Mouse (Mus musculus) liver, embryonic 13.5 days (tissue): ENCODE measurements at regions not wholly inside any gene's neighbourhood (a gene's known extent, or its start where the extent isn't known, plus 50 kb on each side); places are given as distances from the start of the nearest gene placed in this dataset.
"Not testable (repeated sequence)": the region's sequence is repeated elsewhere in the genome, so short reads cannot be mapped to it uniquely, and the experiment has no call there.

Experiments
- ATAC-seq: fragments of 200-750 bp; cut with Nextera tagmentation; 2 replicates; pipeline ENCODE4 v1.8.0; 2017; ENCODE audit warnings: low read depth, mild to moderate bottlenecking, moderate number of reproducible peaks, moderate library complexity
- DNase-seq: peaks from one replicate; pipeline ENCODE4 v3.0.0; 2022
- H3K27ac ChIP-seq: fragments of 300-500 bp; sonication (generic); 2 replicates; pipeline ENCODE4 v1.5.1; 2015; ENCODE audit warnings: moderate library complexity, mild to moderate bottlenecking, inconsistent platforms
- H3K27me3 ChIP-seq: fragments of 300-500 bp; sonication (generic); 2 replicates; pipeline ENCODE4 v1.6.1; 2015; ENCODE audit warnings: mild to moderate bottlenecking, inconsistent platforms
- H3K36me3 ChIP-seq: fragments of 300-500 bp; sonication (generic); 2 replicates; pipeline ENCODE4 v1.6.1; 2015; ENCODE audit warnings: mild to moderate bottlenecking, inconsistent platforms
- H3K4me1 ChIP-seq: fragments of 300-500 bp; sonication (generic); replicated peaks from 2 replicates; pipeline ENCODE4 v1.6.1; 2015; ENCODE audit warnings: inconsistent platforms
- H3K4me2 ChIP-seq: fragments of 300-500 bp; sonication (generic); 2 replicates; pipeline ENCODE4 v1.6.1; 2015; ENCODE audit warnings: inconsistent platforms, mild to moderate bottlenecking, moderate library complexity
- H3K4me3 ChIP-seq: fragments of 300-500 bp; sonication (generic); replicated peaks from 2 replicates; pipeline ENCODE4 v1.5.1; 2015; ENCODE audit warnings: mild to moderate bottlenecking, inconsistent platforms
- H3K9ac ChIP-seq: fragments of 300-500 bp; sonication (generic); 2 replicates; pipeline ENCODE4 v1.6.1; 2015; ENCODE audit warnings: mild to moderate bottlenecking, inconsistent platforms
- H3K9me3 ChIP-seq: fragments of 300-500 bp; sonication (generic); replicated peaks from 2 replicates; pipeline ENCODE4 v1.6.1; 2016; ENCODE audit warnings: inconsistent platforms
- WGBS: fragments of 180-500 bp; shearing (Covaris S2); methylation state at CpG from one replicate; pipeline ENCODE4 v1.1.7; 2015; ENCODE audit not compliant: insufficient replicate concordance; 5-methylcytosine and 5-hydroxymethylcytosine counted together

GRCm38 (mm10) chr9:41413791-41414190 is 252.3 kb upstream of the Ubash3b start:
- DNase-seq (no peak), ATAC-seq (no peak)
- 55% methylated on average over 3 of the region's 3 CpGs for WGBS
- Histone ChIP-seq H3K27ac (no peak overlapping the region), H3K4me1 (no peaks in the 10 kb centered on the region), H3K36me3 (no peaks in the 10 kb centered on the region), H3K4me3 (no peak overlapping the region), H3K27me3 (no peaks in the 10 kb centered on the region), H3K4me2 (no peak overlapping the region), H3K9ac (no peak overlapping the region), H3K9me3 (no peaks in the 10 kb centered on the region)

- DNase-seq, ATAC-seq, H3K4me2 ChIP-seq, H3K9me3 ChIP-seq, H3K27ac ChIP-seq, H3K27me3 ChIP-seq, H3K9ac ChIP-seq, H3K4me3 ChIP-seq, H3K36me3 ChIP-seq, H3K4me1 ChIP-seq: not testable (repeated sequence)
These were observed 251.6 kb upstream of the Ubash3b start for GRCm38 (mm10) chr9:41413091-41413490.

- 39% methylated on average over 5 of the region's 5 CpGs for WGBS
- no peaks in the 10 kb centered on the region for H3K4me1 ChIP-seq
- DNase-seq = no peak
These were observed 250.8 kb upstream of the Ubash3b start for GRCm38 (mm10) chr9:41412174-41412757.

GRCm38 (mm10) chr9:41408301-41408700 is 246.8 kb upstream of the Ubash3b start:
- no peak for ATAC-seq
- H3K27ac ChIP-seq = no peak overlapping the region
- no peak overlapping the region for H3K4me3 ChIP-seq
- no peaks in the 10 kb centered on the region for H3K9me3 ChIP-seq
- no peaks in the 10 kb centered on the region for H3K27me3 ChIP-seq
- H3K4me2 ChIP-seq = no peak overlapping the region
- H3K9ac ChIP-seq = no peak overlapping the region
- 23% methylated on average over 2 of the region's 2 CpGs for WGBS
- H3K36me3 ChIP-seq = no peaks in the 10 kb centered on the region
- H3K4me1 ChIP-seq = no peaks in the 10 kb centered on the region
- no peak for DNase-seq

More at GRCm38 (mm10) chr9:41412174-41412757, 250.8 kb upstream of the Ubash3b start:
- no peaks in the 10 kb centered on the region for H3K27me3 ChIP-seq
- H3K36me3 ChIP-seq = no peaks in the 10 kb centered on the region
- no peak overlapping the region for H3K4me2 ChIP-seq
- no peak overlapping the region for H3K4me3 ChIP-seq
- H3K27ac ChIP-seq = no peak overlapping the region
- no peak overlapping the region for H3K9ac ChIP-seq
- ATAC-seq = no peak
- no peaks in the 10 kb centered on the region for H3K9me3 ChIP-seq

GRCm38 (mm10) chr9:41407078-41407477 is 245.6 kb upstream of the Ubash3b start:
- Histone ChIP-seq H3K4me1 (no peaks in the 10 kb centered on the region), H3K27me3 (no peaks in the 10 kb centered on the region), H3K36me3 (no peaks in the 10 kb centered on the region), H3K4me3 (no peak overlapping the region), H3K4me2 (no peak overlapping the region), H3K9ac (no peak overlapping the region), H3K9me3 (no peaks in the 10 kb centered on the region), H3K27ac (no peak overlapping the region)
- 40% methylated on average over 2 of the region's 2 CpGs for WGBS
- DNase-seq = no peak
- no peak for ATAC-seq

GRCm38 (mm10) chr9:41402942-41403341 is 241.4 kb upstream of the Ubash3b start:
- no peak overlapping the region for H3K4me2 ChIP-seq
- H3K27me3 ChIP-seq = no peaks in the 10 kb centered on the region
- DNase-seq (no peak), ATAC-seq (no peak)
- no peak overlapping the region for H3K27ac ChIP-seq
- H3K4me1 ChIP-seq = no peaks in the 10 kb centered on the region
- H3K9ac ChIP-seq = no peak overlapping the region
- no peaks in the 10 kb centered on the region for H3K36me3 ChIP-seq
- no peaks in the 10 kb centered on the region for H3K9me3 ChIP-seq
- no peak overlapping the region for H3K4me3 ChIP-seq
- 65% methylated on average over 3 of the region's 3 CpGs for WGBS

- DNase-seq (no peak), ATAC-seq (no peak)
- H3K27me3 ChIP-seq = no peaks in the 10 kb centered on the region
- H3K9ac ChIP-seq = no peak overlapping the region
- no peaks in the 10 kb centered on the region for H3K36me3 ChIP-seq
- WGBS = 73% methylated on average over 6 of the region's 6 CpGs
- H3K27ac ChIP-seq = no peak overlapping the region
- H3K9me3 ChIP-seq = no peaks in the 10 kb centered on the region
- H3K4me1 ChIP-seq = no peaks in the 10 kb centered on the region
- H3K4me2 ChIP-seq = no peak overlapping the region
- no peak overlapping the region for H3K4me3 ChIP-seq
These were observed 239.5 kb upstream of the Ubash3b start for GRCm38 (mm10) chr9:41400950-41401349.

- H3K9me3 ChIP-seq = no peaks in the 10 kb centered on the region
- H3K27me3 ChIP-seq = no peaks in the 10 kb centered on the region
- H3K4me1 ChIP-seq = no peaks in the 10 kb centered on the region
- H3K4me3 ChIP-seq = no peak overlapping the region
- H3K27ac ChIP-seq = no peak overlapping the region
- no peak for ATAC-seq
- no peak overlapping the region for H3K4me2 ChIP-seq
- H3K36me3 ChIP-seq = no peaks in the 10 kb centered on the region
- no peak overlapping the region for H3K9ac ChIP-seq
- 49% methylated on average over 4 of the region's 4 CpGs for WGBS
- DNase-seq = no peak
These were observed 234.0 kb upstream of the Ubash3b start for GRCm38 (mm10) chr9:41395471-41395870.

GRCm38 (mm10) chr9:41391591-41392320 is 230.3 kb upstream of the Ubash3b start:
- ATAC-seq (no peak), DNase-seq (no peak)
- H3K4me1 ChIP-seq = no peaks in the 10 kb centered on the region
- H3K36me3 ChIP-seq = no peaks in the 10 kb centered on the region
- H3K27me3 ChIP-seq = no peaks in the 10 kb centered on the region
- H3K9ac ChIP-seq = no peak overlapping the region
- WGBS = 47% methylated on average over 6 of the region's 6 CpGs
- H3K4me3 ChIP-seq = no peak overlapping the region
- H3K4me2 ChIP-seq = no peak overlapping the region
- no peak overlapping the region for H3K27ac ChIP-seq
- H3K9me3 ChIP-seq = no peaks in the 10 kb centered on the region

- ATAC-seq (no peak), DNase-seq (no peak)
- Histone ChIP-seq H3K9ac (no peak overlapping the region), H3K9me3 (no peaks in the 10 kb centered on the region), H3K4me1 (no peaks in the 10 kb centered on the region), H3K36me3 (no peaks in the 10 kb centered on the region), H3K4me3 (no peak overlapping the region), H3K27ac (no peak overlapping the region), H3K27me3 (peaks cover 5% of the 10 kb centered on the region; the same call in 1 of the 2 replicates), H3K4me2 (no peak overlapping the region)
- WGBS = 39% methylated on average over 1 of the region's 1 CpGs
These were observed 217.8 kb upstream of the Ubash3b start for GRCm38 (mm10) chr9:41379283-41379682.

- ATAC-seq (no peak), DNase-seq (no peak)
- H3K4me3 ChIP-seq = no peak overlapping the region
- no peaks in the 10 kb centered on the region for H3K9me3 ChIP-seq
- WGBS = 60% methylated on average over 10 of the region's 10 CpGs
- no peak overlapping the region for H3K27ac ChIP-seq
- H3K27me3 ChIP-seq = peaks cover 5% of the 10 kb centered on the region; the same call in 1 of the 2 replicates
- H3K4me1 ChIP-seq = no peaks in the 10 kb centered on the region
- no peak overlapping the region for H3K9ac ChIP-seq
- no peaks in the 10 kb centered on the region for H3K36me3 ChIP-seq
- no peak overlapping the region for H3K4me2 ChIP-seq
These were observed 217.2 kb upstream of the Ubash3b start for GRCm38 (mm10) chr9:41378627-41379231.
